Mouse (Mus musculus) spleen, postnatal 4 days (tissue): ENCODE measurements around the gene Olfr1198.

Experiments used
- DNase-seq, 2 experiments: peaks; one replicate each; pipeline ENCODE4 v3.0.0; 2022; ENCODE audit warnings: low spot score in 2 of 2

Gene Olfr1198

GRCm38 (mm10) chr2:88751270-88751669 lies at the start of gene Olfr1198:
TSS of gene Olfr1198 (minus strand) at chr2:88751370.
- DNase-seq, result no peak

GRCm38 (mm10) chr2:88792736-88793135 lies 41.6 kb upstream of the Olfr1198 start, which contains the start of gene Olfr1201:
TSS of gene Olfr1201 (plus strand) at chr2:88793036.
- DNase-seq, result no peak

- DNase-seq, result no peak
Measured at GRCm38 (mm10) chr2:88770388-88770787, 19.2 kb upstream of the Olfr1198 start, which contains the start of gene Olfr1200. TSS of gene Olfr1200 (minus strand) at chr2:88770488.

GRCm38 (mm10) chr2:88760369-88760768 lies 9.2 kb upstream of the Olfr1198 start, which contains the start of gene Olfr1199:
TSS of gene Olfr1199 (minus strand) at chr2:88760469.
- DNase-seq, result no peak

GRCm38 (mm10) chr2:88743379-88743778 lies 7.8 kb downstream of the Olfr1198 start:
- DNase-seq, result no peak

- no peak for DNase-seq
Measured at GRCm38 (mm10) chr2:88732266-88732665, 18.9 kb downstream of the Olfr1198 start, which contains the start of gene Olfr1197. TSS of gene Olfr1197 (minus strand) at chr2:88732366.

- DNase-seq, result no peak
Measured at GRCm38 (mm10) chr2:88704497-88704896, 46.7 kb downstream of the Olfr1198 start, which contains the start of gene Olfr1196. TSS of gene Olfr1196 (minus strand) at chr2:88704597.
